Mouse (Mus musculus): ENCODE measurements around the gene Sema3e.
A peak's percentile ranks its signal among the peaks of the same experiment; 100 is the strongest.

Sema3e gene

DNA sequence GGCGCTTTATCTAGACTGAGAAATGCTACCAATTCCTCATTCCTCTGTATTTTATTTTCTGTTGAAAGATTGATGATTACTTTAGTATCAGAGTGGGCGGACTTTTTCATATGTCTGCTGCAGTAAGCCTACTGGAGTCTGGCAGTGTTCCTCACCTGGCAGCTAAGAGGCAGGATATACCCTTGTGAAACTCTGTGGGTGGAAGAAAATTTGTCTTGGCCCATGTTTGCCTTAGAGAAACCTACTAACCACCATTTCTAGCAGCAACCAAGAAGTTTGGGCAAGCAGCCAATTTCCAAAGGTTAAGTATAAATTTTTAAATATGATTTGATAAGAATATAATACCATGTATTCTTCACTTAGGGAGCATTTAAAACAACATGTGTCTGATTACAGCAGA, 63.0 kb downstream of the Sema3e start:
- no peak for DNase-seq

GRCm38 (mm10) chr5:14089875-14090608, 65.0 kb downstream of the Sema3e start:
- no peak for DNase-seq

DNA sequence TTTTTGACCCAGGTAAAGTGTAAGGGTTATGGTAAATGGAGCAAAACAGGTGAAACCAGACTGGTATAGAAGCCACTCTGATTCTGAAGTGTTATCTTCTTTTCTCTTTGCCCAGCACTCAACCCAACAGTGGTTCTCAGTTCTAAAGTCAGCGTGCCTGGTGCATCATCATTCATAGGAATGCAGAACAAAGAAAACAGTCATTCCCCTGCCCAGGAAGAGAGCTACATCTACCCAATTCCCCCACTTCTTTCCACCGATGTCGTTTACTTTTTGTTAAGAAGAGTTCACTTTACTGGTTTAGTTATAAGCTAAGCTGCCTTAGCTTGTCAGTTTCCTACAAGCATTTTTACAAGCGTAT, 65.5 kb downstream of the Sema3e start:
- no peak for DNase-seq

DNA sequence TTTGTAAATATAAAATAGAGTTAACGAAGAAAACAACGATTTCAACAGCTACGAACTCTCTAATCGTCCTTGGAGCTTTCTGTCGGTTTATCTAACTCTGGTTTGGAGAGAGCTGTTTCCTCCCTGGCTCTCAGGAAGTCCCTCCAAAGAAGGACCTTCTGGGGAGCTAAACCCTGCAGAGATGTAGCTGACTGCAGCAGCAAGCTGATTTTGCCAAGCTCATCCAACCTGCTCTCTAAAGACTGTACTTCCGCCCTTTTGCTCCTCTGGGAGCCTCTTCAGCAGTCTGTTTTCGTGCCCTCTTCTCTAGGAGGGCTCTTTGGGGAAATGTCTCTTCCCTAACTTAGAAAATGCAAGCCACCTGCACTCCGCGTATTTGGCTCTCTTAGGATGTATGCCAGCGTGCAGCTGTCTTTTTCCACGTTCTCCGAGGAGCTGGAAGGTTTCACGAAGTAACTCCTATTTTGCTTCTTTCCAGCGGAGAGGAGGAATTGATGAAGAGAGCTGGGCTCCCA, 67.2 kb downstream of the Sema3e start:
- no peak for DNase-seq

DNA sequence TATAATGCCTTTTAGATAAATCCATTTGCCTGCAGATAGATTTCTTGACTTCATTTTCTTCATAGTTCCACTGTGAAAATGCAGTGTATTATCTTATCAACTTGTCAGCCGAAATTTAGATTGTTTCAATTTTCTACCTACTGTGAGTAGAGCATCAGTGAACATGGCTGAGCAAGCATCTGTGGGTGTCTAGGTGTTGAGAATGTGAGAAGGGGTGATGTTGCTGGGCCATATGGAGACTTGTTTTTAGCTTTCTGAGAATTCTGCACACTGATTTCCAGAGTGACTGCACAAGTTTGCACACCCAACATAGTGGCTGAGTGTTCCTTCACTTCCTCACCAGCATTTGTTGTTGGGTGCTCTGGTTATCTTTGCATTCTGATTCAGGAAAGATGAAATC, 71.1 kb downstream of the Sema3e start:
- no peak for DNase-seq

DNA sequence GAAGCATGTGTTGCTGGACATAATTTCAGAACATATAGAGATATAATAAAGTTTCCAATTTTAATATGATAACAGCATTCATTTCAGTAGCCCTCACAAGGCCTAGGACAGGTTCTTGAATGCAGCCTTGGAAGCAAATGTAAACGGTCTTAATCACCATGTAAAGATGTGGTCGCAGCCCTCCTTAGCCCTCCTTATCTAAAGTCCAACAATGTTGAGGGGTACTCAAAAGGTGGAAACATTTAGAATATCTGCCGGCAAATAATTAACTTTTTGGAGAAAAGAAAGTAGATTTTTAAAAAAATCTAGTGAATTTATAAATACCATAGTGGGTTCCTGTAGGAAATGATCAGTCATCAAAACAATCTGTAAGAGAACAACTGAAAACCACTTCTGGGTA, 73.6 kb downstream of the Sema3e start:
- no peak for DNase-seq

DNA sequence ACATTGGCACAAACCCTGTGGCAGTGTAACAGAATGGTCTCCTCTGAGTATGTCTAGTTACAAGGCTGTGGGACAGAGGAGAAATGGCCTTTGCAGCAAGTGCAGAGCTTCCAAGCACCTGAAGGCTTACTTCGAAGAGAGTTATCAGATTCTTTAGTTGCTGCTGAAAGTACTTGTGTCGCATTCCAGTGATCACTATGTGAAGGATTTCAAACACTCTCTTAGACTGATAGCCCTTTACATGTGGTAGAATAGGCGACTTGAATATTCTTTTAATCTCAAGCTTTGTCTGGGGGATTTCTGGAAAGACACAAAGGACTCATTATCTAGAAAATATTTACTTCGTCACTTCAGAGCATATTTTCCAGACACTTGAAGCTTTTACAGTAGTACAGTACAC, 82.3 kb downstream of the Sema3e start:
- DNase-seq = no peak

- DNase-seq = no peak
Measured at GRCm38 (mm10) chr5:14109001-14109400, 83.9 kb downstream of the Sema3e start.

- no peak for DNase-seq
Measured at GRCm38 (mm10) chr5:14111401-14111800, 86.3 kb downstream of the Sema3e start.

GRCm38 (mm10) chr5:14121902-14122301, 96.8 kb downstream of the Sema3e start:
- no peak for DNase-seq

DNA sequence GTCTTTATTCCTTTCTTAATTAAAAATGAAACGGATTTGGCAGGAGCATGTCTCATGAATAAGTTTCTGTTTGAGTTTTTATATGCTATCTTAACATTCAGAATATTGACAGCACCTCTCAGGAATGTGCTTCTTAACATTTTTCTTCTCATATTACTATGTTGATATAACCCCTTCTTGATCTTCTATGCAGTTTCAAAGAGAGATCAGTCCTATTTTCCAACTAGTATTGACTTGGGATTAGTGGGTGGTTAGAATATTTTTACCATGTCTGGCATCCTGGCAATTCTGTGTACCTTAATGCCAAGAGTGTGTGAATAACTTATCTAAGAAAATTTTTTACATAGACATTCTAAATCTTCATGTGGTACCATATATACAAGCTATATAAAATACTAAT, 101.5 kb downstream of the Sema3e start:
- no peak for DNase-seq

DNA sequence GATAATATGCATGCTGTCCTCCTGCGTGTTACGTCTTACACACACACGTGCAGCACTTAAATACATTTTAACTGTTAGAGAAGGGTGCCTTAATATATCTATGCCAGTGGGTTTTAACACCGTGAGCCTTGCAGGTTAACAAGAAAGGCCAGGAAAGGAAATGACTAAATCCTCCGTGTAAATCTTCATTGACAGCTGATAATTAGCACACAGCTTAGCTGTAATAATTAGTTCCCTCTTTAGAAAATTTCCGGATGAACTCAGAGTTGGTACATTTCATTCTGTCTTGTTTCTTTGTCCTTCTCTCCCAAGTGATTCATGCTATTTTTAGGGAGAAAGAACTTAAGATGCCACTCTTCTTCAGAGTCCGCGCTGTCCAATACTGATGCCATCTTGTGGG, 110.9 kb downstream of the Sema3e start:
- DNase-seq = no peak

DNA sequence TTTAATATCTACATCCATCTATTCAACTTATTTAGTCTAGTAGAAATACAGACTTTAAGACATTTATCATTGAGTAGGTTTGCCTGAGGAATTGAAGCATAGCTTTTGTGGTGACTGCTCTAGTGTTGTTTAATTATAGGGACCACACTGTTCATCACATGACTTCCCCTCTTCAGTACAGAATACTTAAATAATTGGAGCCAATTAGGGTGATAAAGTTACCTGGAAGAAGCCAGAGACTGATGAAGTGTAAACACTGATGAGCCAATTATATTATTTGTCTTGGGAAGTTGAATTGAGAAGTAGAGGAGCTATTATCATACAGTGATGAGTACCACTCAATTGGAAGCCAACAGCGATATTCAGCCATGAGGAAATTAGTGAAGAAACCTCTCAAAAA, 113.6 kb downstream of the Sema3e start:
- no peak for DNase-seq

GRCm38 (mm10) chr5:14162579-14162978, 137.5 kb downstream of the Sema3e start:
- no peak for DNase-seq

GRCm38 (mm10) chr5:14163280-14163679, 138.2 kb downstream of the Sema3e start:
- no peak for DNase-seq

GRCm38 (mm10) chr5:14167776-14168175, 142.7 kb downstream of the Sema3e start:
- DNase-seq = no peak

- DNase-seq = no peak
Measured at GRCm38 (mm10) chr5:14173355-14174183, 148.5 kb downstream of the Sema3e start.

GRCm38 (mm10) chr5:14180571-14180970, 155.5 kb downstream of the Sema3e start:
- DNase-seq = no peak

DNA sequence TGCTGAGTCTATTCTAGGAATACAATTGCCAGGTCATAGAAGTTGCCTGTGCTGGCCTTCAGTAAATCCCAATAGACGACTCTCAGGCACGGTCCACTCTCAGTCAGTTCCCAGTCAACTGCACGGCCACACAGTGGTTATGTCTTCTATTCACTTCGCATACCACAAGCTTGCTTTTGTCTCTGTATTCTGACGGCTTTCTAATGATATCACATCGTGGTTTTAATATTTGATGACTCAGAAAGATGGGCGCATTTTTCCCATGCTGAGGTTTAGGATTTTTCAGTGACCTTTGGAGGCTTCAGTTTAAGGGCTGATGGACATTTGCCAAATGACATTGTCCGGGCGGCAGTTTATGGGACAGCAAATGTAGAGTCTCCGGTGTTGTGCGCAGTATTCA, 157.1 kb downstream of the Sema3e start:
- no peak for DNase-seq

GRCm38 (mm10) chr5:14195172-14195819, 170.2 kb downstream of the Sema3e start:
- DNase-seq = no peak

- DNase-seq = peak; percentile 15
Measured at GRCm38 (mm10) chr5:14198344-14199040, 173.4 kb downstream of the Sema3e start.

DNA sequence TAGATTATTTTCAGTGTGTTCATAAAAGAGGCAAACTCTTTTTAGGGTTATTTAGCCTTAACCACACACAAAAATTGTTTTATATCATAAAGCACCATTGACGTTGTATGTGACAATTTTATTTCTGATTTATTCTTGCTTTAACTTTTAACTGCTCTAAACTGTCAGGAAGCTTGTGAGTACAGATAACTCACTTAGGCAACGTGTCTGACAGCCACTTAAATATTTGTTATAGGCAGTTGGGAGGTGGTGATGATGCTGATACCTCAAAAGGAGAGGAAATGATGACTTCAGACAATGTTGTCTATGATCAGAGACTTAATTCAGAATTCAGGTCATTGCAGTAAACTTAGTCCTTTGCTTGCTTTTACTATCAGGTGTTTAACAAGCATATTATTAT, 181.7 kb downstream of the Sema3e start:
- DNase-seq = no peak

- DNase-seq = no peak
Measured at GRCm38 (mm10) chr5:14209962-14210361, 184.9 kb downstream of the Sema3e start.
